Mouse (Mus musculus) cerebellum, adult (tissue): ENCODE data around the gene Ntn3.
A peak's percentile ranks its signal among the peaks of the same experiment; 100 is the strongest.

Source experiments
- ATAC-seq: cut with Nextera tagmentation; 2 replicates; pipeline ENCODE4 v1.9.2; 2017; ENCODE audit warnings: mild to moderate bottlenecking, moderate library complexity, mixed read lengths; ENCODE audit not compliant: insufficient number of reproducible peaks, low FRiP score, low TSS enrichment

Ntn3 gene

GRCm38 (mm10) chr17:24212441-24213018 is 3.2 kb upstream of the Ntn3 start:
- no peak for ATAC-seq

DNA sequence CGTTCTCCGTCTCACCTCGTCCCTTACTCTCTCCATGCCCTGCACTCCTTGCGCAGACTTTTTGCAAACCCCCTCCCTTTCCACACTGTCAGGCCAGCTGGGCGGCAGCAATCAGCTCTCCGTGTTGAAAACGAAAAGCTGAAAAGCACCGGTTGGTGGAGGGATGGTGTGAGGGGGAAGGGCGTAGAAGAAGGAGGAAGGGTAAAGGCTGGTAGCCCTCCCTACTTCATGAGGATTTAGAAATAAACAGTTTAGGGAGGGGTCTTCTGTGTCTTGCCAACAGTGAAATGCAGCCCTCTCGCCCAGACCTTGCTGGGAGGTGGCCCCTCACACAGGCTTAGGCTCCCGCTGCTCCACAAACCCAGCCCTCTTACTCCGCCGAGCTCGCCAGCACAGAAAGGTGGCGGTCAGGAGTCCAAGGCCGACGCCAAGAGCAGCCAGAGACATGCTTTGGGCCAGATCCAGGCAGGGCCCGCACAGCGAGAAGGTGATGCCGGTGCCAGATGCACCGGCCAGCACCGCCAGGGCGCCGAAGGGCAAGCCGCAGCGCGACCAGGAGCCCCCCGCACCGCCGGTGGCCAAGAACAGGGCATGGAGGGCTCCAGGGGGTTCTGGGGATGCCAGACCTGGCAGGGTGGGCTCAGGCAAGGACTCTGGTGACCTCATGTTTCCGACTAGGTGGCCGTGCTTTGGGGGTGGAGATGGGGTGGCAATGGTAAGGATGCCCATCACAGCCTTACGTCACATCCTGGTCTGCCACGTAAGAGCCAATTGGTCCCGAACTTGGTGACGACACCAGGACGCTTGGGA is 2.5 kb upstream of the Ntn3 start:
- peak; percentile 52 for ATAC-seq

DNA sequence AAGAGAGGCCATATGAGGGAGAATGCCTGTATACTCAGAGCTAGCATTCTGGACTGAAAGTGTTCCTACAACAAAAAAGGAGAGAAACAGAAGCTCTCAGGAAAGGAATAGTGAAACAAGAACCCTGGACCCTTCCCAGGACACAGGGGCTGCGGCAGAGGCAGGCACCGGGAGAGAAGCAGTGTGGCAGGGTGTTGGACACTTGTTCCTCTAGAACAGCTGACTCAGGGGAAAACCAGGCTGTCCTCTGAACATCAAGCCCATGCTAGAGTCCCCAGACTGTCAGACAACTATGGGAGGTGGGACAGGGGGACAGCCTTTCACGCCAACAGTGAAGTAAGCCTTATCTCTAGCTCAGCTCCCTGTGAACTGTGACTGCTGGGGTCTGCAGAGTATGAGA is 1.3 kb upstream of the Ntn3 start:
- no peak for ATAC-seq

DNA sequence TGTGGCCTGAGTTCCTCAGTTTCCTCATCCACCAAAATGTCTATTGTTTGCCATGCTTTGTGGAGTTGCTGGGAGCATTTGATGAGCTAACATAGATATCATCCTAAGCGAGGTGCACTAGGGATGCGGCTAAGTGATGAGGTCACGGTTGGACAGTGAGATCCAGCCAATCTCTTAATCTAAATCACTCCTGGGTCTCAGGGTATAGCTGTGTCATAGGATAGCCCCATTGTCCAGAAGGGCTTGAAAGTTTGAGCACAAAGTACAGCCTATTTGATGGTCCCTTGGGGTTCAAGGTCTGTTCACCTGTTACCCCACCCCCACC is 547 bp upstream of the Ntn3 start:
- ATAC-seq, result no peak

DNA sequence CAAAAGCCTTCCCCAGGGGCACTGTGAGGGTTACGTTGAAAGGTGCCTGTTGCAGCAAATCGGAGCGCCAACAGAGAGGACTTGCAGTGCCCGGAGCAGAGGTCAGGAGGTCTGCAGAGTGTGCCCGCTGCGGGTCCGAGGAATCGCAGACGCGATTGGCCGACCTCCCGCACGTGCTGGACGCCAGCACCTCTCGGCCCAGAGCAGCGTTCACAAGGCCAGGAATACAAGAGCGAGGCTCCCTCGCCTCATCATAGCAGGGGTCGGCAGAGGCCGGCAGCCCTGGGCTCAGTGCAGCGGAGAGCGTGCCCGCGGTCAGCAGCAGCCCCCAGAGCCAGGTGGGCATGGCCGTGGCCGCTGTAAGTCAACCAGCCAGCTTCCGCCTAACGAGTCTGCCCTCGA is 689 bp downstream of the Ntn3 start:
- no peak for ATAC-seq

- ATAC-seq, result no peak
These were observed 1.3 kb downstream of the Ntn3 start for GRCm38 (mm10) chr17:24207768-24208640.

GRCm38 (mm10) chr17:24206451-24207351 is 2.6 kb downstream of the Ntn3 start:
- no peak for ATAC-seq

- no peak for ATAC-seq
These were observed 3.4 kb downstream of the Ntn3 start for GRCm38 (mm10) chr17:24205908-24206361.

DNA sequence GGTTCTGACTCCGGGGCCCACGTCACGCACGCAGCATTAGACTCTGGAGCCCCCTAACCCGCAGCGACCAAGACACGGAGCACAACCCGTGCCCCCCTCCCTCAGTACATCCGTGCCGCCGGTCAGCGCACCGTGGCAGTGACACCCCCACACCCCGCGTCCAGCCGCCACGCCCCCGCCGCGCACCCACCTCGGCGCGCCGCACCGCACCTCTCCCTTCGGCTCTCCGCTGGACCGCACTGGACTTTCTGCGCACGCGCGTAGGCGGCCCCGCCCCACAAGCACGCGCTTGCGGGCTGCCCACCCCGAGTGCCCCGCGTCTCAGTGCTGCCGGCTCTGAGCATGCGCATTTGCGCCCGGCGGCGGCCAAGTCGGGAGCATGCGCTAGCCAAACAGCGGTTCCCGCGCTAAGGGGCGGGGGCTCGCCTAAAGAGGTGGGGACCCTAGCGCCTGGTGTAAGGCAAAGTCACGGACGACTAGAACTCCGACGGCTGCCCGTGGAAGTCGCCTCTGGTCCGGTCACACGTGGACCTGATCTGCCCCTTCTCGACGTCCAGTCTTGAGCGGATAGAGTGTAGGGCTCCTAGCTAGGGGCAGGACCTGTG is 3.9 kb downstream of the Ntn3 start, which contains the start of gene Tbc1d24:
Gene Tbc1d24 (minus strand): TSS at position 279 of the 605 bp plus-strand sequence.
- peak; percentile 49 for ATAC-seq

DNA sequence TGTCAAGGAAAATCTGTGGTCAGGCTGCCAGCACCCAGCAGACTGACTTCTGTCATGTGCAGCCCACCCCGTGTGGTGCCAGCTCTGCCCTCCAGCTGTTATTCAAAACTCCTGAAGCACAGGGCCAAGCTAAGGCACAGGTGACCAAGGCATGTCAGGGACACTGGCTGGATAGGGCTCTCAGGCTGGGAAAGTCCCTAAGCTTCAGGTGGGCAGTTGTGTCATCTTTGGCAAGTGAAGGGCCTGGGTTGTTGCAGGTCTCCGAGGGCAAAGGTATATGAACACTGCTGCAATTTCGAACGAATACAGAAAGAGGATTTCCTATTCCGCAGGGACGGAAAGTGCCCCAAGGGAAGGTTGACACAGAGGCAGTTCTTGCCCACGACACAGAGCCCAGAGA is 4.5 kb downstream of the Ntn3 start:
- ATAC-seq, result no peak

DNA sequence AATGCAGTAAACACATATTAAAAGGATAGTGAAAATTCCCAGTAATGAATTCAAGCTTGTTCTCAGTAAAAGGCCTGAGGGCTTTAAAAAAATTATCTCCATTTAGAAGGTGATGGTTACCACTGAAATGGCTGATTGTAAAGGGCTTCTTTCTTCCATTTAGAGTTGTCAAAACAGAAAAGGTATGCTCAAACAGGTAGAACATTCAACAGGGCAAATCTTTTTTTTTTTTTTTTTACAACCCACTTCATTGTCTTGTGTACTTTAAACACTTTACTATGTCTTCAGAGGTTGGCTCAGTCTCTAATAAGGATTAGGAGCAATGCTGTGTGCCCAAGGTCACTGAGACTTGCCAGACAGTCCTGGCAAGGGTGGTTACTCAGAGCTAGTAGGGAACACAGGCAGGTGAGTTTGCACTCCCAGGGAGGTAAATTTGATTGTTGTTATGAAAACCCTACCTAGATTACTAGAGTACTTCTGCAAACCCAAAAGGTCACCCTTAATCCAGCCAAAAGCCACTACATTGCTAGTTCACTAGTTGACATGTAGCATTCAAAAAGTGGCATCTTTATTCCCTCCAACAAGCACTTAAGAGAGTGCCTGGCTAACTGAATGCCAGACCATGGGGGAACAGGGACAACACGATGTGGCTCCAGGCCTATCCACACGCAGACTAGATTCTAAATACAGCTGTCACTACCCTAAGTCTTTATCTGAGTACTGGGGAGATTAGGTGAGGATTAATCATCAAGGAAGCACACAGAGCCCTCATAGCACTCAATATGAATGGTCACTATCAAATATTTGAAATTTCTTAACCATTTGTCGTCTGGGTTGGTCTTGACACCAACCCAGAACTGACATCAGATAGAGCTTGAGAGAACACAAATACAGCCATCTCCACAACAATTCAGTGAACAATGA is 5.5 kb downstream of the Ntn3 start:
- no peak for ATAC-seq

GRCm38 (mm10) chr17:24203068-24203467 is 6.3 kb downstream of the Ntn3 start:
- ATAC-seq, result no peak

GRCm38 (mm10) chr17:24201092-24201491 is 8.2 kb downstream of the Ntn3 start:
- ATAC-seq, result no peak

DNA sequence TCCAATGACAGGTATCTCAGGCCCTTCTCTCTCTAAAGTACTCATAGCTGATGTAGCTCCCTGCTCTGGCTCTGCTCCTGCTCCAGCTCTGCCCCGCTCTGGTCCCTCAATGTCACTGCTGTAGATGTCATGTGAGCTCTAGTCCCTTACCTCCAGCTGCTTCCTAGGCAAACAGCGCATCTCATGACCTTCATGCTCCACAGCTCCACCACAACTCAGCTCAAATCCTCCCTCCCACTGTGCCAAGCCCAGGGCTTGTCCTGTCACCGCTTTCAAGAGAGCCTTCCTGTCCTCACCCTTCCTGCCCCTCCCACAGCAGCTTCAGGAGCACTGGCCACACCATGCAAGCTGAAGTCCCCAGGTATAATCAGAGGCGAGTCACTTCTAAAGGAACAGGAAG is 9.6 kb downstream of the Ntn3 start:
- ATAC-seq, result no peak

DNA sequence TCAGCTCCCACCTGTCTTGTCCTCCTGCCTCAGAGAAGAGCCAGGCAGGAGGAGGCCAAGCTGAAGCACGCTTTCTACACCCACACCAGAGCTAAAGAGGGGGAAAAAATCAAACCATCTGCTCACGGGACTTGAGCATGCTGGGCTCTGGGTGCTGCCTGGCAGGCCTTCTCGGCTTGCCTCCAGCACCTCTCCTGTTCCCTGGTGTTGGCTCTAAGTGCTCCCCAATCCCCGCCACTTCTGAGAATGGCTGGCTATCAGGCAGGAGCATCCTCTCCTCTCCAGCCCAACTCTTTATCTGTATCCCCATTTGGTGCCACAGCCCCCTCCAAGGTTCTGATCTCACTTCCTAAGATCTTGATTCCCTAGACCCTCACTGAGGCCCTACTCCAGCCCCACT is 10.1 kb downstream of the Ntn3 start:
- no peak for ATAC-seq

GRCm38 (mm10) chr17:24197032-24197824 is 12.1 kb downstream of the Ntn3 start:
- no peak for ATAC-seq

DNA sequence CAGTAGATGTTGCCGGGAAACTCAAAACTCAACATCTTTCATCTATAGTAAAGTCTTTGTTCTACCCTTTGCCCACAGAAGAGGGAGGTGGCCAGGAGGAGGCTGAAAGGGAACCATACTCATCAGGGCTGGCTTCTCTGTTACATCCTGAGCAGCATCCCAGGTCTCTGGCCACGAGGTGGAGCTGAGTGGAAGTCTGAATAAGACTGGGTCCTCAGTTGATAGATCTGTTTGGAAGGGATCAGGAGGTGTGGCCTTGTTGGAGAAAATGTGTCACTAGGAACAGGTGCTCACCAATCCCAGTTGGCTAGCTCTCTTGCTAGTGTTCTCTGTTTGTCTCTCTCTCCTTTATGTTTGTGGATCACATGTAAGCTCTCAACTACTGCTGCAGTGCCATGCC is 14.0 kb downstream of the Ntn3 start:
- no peak for ATAC-seq

DNA sequence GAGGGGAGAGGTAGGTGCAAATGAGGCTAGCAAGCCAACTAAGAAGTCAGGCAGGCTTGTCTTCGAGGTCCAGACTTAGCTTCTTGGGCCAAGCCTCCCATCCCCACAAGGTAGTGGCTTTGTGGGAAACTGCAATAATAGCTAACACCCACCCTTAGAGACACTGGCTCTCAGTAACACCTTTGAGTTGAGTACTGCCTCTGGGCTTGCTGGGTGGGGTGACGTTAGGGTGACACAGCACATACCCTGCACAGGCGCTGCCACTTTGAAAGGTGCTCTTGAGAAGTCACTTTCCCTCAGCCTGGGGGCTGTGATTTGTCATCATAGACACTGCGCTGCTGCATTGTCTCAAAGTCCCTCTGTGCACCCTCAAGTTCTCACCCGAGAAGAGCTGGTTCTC is 15.6 kb downstream of the Ntn3 start:
- ATAC-seq, result no peak
